9 mouse cellular contexts compared by ENCODE assay signal in the genomic region with DNA sequence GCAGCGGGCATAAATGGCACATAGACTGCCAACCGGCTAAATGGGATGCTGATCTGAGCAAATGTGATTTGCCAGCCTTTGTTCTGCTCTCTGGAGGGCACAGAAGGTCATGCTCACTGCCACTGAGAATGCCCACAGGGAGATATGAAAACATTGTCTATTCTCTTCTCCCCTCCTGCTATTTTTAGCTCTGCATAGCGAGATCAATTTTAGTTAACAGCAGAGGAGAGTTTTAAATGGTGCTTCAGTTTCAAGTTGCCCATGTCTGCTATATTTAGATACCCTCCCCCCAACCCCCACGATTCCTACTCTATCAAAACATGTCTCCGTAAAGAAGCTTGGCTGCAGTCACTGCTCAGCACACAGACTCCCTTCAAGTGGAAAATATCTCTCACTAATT. TPM values are rescaled to one million over a fixed set of nuclear protein-coding genes. Genes with fewer than 3 reads are reported as not detected.
DNase-seq lines count a peak whose midpoint lies in the region; ATAC-seq and TF ChIP-seq lines count a peak whose summit lies in the region.
"Had no signal": no experiment of that assay in that cellular context is flagged by ENCODE, and none has a peak within 500 bp of the region (broad histone marks: within the 10 kb centered on the region; RNA-seq: fewer than 3 reads in every experiment).

No protein-coding gene starts in this region.

- H3K9me3 ChIP-seq in liver, embryonic 11.5 days (ENCODE audit: control insufficient read depth, low read length) = no peaks in the 10 kb centered on the region
- H3K9me3 ChIP-seq: limb, embryonic 13.5 days had no signal

- H3K36me3 ChIP-seq in heart, adult 2 months (ENCODE audit: control insufficient read depth, insufficient read depth, low read length) = peaks cover 20% of the 10 kb centered on the region
- H3K36me3 ChIP-seq in liver, embryonic 11.5 days (ENCODE audit: control insufficient read depth, insufficient read depth, low read length) = no peaks in the 10 kb centered on the region
- H3K36me3 ChIP-seq: limb, embryonic 13.5 days had no signal

- TF ChIP-seq POLR2A in heart, adult 2 months (IDR thresholded peaks at IDR 0.05; ENCODE audit: insufficient read depth, low read depth, low read length) = no peak

- H3K4me3 ChIP-seq in heart, adult 2 months = no peak overlapping the region
- H3K4me3 ChIP-seq in liver, embryonic 11.5 days (ENCODE audit: low read depth, low read length) = no peak overlapping the region
- H3K4me3 ChIP-seq: limb, embryonic 13.5 days had no signal

- WGBS in heart, adult 2 months = 14% methylated on average over 5 of the region's 5 CpGs
- 54% methylated on average over 5 of the region's 5 CpGs for WGBS in liver, embryonic 11.5 days

- no peak overlapping the region for H3K9ac ChIP-seq in heart, adult 2 months (ENCODE audit: low read depth, low read length)
- H3K9ac ChIP-seq in liver, embryonic 11.5 days (ENCODE audit: low read depth, low read length) = no peak overlapping the region
- H3K9ac ChIP-seq: limb, embryonic 13.5 days had no signal

- H3K4me2 ChIP-seq in liver, embryonic 11.5 days = no peak overlapping the region
- H3K4me2 ChIP-seq: limb, embryonic 13.5 days had no signal

- peak overlapping the region; percentile 76 for H3K27ac ChIP-seq in heart, adult 2 months
- H3K27ac ChIP-seq in liver, embryonic 11.5 days (ENCODE audit: low read depth, low read length) = no peak overlapping the region
- H3K27ac ChIP-seq: limb, embryonic 13.5 days had no signal

- H3K27me3 ChIP-seq in heart, adult 2 months (ENCODE audit: control insufficient read depth, insufficient read depth, low read length) = no peaks in the 10 kb centered on the region
- H3K27me3 ChIP-seq in liver, embryonic 11.5 days (replicated peaks; ENCODE audit: control insufficient read depth, insufficient read depth, low read length) = no peaks in the 10 kb centered on the region
- H3K27me3 ChIP-seq: limb, embryonic 13.5 days had no signal

- intact Hi-C loops in heart, adult 2 months (cut with DNase I) = no loop called here

- H3K4me1 ChIP-seq in heart, adult 2 months (ENCODE audit: control insufficient read depth, insufficient read depth, low read length) = peaks cover 20% of the 10 kb centered on the region
- H3K4me1 ChIP-seq in liver, embryonic 11.5 days (replicated peaks; ENCODE audit: control insufficient read depth, insufficient read depth, low read length) = no peaks in the 10 kb centered on the region

- no peak for TF ChIP-seq CTCF in heart, adult 2 months (IDR thresholded peaks at IDR 0.05)

- no peaks in the 10 kb centered on the region for H3K79me2 ChIP-seq in heart, adult 2 months (replicated peaks; ENCODE audit: control insufficient read depth, insufficient read depth, low read length)

- DNase-seq in cerebellum, adult 18-20 months = peak; percentile 23 to 25
- no peak for DNase-seq in cerebellum, adult 11 months
- DNase-seq in NIH3T3 (ENCODE audit: low read depth) = peak; percentile 91
- DNase-seq in heart, adult 2 months = peak in 1 of 2 experiments; percentile 53
- DNase-seq in layer of hippocampus, postnatal 14 days (ENCODE audit: low spot score in 2 of 2) = peak; percentile 6 to 16
- DNase-seq in liver, embryonic 11.5 days (ENCODE audit: low spot score) = no peak
- DNase-seq in spleen, postnatal 14 days (ENCODE audit: low spot score in 2 of 2) = no peak
- no peak for DNase-seq in spleen, postnatal 4 days (ENCODE audit: low spot score in 2 of 2)

- ATAC-seq in liver, embryonic 11.5 days (replicated peaks; ENCODE audit: low FRiP score) = no peak

- 0 out of 2 replicates have a peak, but pooled peaks have one; percentile 49 for TF ChIP-seq EP300 in heart, adult 2 months (IDR thresholded peaks at IDR 0.05; ENCODE audit: insufficient read depth, low read depth, low read length)

RNA-seq across cellular contexts. Expression of gene Enpp5, which starts 52.2 kb away (rescaled TPM):
- 10 to 100 TPM; 13.3 to 14.2 TPM for total RNA-seq in heart, adult 2 months (2021)
- polyA plus RNA-seq in heart, adult 2 months (2012; rRNA removed) = 14.2 and 24.6 TPM in 2 replicates
- total RNA-seq in layer of hippocampus, postnatal 14 days (2021) = 100 to 1,000 TPM; 108 to 118 TPM
- 5.9 and 6.2 TPM in 2 replicates for polyA plus RNA-seq in liver, embryonic 11.5 days (2014; fragmentation: Nextera tagmentation; extraction: Ambion mirVana)

Comparison
In these comparisons a context has a peak if more than half of its experiments do, and no peak if none do; other contexts are left out.
1. DNase-seq: peak in cerebellum, adult 18-20 months (2 of 2), NIH3T3 (single experiment) and layer of hippocampus, postnatal 14 days (2 of 2); none in cerebellum, adult 11 months (single experiment), liver, embryonic 11.5 days (single experiment), spleen, postnatal 14 days (0 of 2) and spleen, postnatal 4 days (0 of 2).
2. RNA of gene Enpp5, which starts 52.2 kb away (total RNA-seq): 108 to 118 TPM in layer of hippocampus, postnatal 14 days; 13.3 to 14.2 TPM in heart, adult 2 months; every median in the first group is over 4 times any median in the second.